Mouse (Mus musculus) forebrain, embryonic 16.5 days (tissue): ENCODE data around the gene Rasl10a. TPM values are rescaled to one million over a fixed set of nuclear protein-coding genes. Genes with fewer than 3 reads are reported as not detected.

Experiments used
- ATAC-seq: fragments of 200-750 bp; cut with Nextera tagmentation; 2 replicates; pipeline ENCODE4 v1.8.0; 2017; ENCODE audit warnings: mild to moderate bottlenecking, moderate library complexity
- H3K27ac ChIP-seq: fragments of 300-500 bp; sonication (generic); 2 replicates; pipeline ENCODE4 v1.5.1; 2014; ENCODE audit warnings: low read length, control low read depth
- H3K27me3 ChIP-seq: fragments of 300-500 bp; sonication (generic); replicated peaks from 2 replicates; pipeline ENCODE4 v1.6.1; 2014; ENCODE audit warnings: low read length; ENCODE audit not compliant: control insufficient read depth, insufficient read depth
- H3K36me3 ChIP-seq: fragments of 300-500 bp; sonication (generic); 2 replicates; pipeline ENCODE4 v1.6.1; 2014; ENCODE audit not compliant: control insufficient read depth, insufficient read depth
- H3K4me1 ChIP-seq: fragments of 300-500 bp; sonication (generic); replicated peaks from 2 replicates; pipeline ENCODE4 v1.6.1; 2014; ENCODE audit warnings: low read length; ENCODE audit not compliant: control insufficient read depth, insufficient read depth
- H3K4me2 ChIP-seq: fragments of 300-500 bp; sonication (generic); 2 replicates; pipeline ENCODE4 v1.6.1; 2014; ENCODE audit warnings: mild to moderate bottlenecking, low read length, control low read depth
- H3K4me3 ChIP-seq: fragments of 300-500 bp; sonication (generic); replicated peaks from 2 replicates; pipeline ENCODE4 v1.5.1; 2014; ENCODE audit warnings: mild to moderate bottlenecking, low read length, control low read depth
- H3K9ac ChIP-seq: fragments of 300-500 bp; sonication (generic); replicated peaks from 2 replicates; pipeline ENCODE4 v1.6.1; 2014; ENCODE audit warnings: low read depth, low read length, control low read depth
- H3K9me3 ChIP-seq: fragments of 300-500 bp; sonication (generic); 2 replicates; pipeline ENCODE4 v1.6.1; 2016; ENCODE audit warnings: low read length; ENCODE audit not compliant: control insufficient read depth
- WGBS: fragments of 180-500 bp; shearing (Covaris S2); extraction: QIAGEN DNeasy Blood & Tissue Kit; methylation state at CpG from one replicate; pipeline ENCODE4 v1.1.7; 2014; 5-methylcytosine and 5-hydroxymethylcytosine counted together
- polyA plus RNA-seq: library from polyadenylated mRNA; unstranded; fragments of >200 nt; fragmentation: Nextera tagmentation; extraction: Ambion mirVana; gene quantifications from 2 replicates; pipeline ENCODE4 v1.2.1, GENCODE M21; 2015

The Rasl10a gene
- polyA plus RNA-seq: 0.45 and 0.76 TPM in 2 replicates

- Histone ChIP-seq H3K9ac (peak within 1 kb of the TSS; percentile 60), H3K4me2 (peak within 1 kb of the TSS; percentile 87), H3K27me3 (peaks cover 55% of the 10 kb centered on the region), H3K27ac (no peak within 1 kb of the TSS), H3K9me3 (no peaks in the 10 kb centered on the region), H3K36me3 (no peaks in the 10 kb centered on the region), H3K4me3 (peak within 1 kb of the TSS; percentile 52), H3K4me1 (peaks cover 40% of the 10 kb centered on the region)
- ATAC-seq: peak; percentile 7; the same call in 1 of the 2 replicates
- WGBS: 1% methylated on average over 77 of the region's 77 CpGs
Observed at GRCm38 (mm10) chr11:5057856-5058641, at the start of gene Rasl10a. TSS of gene Rasl10a (plus strand) at chr11:5058128.

- no peaks in the 10 kb centered on the region for H3K27me3 ChIP-seq
- no peak overlapping the region for H3K4me3 ChIP-seq
- ATAC-seq: no peak
- peaks cover 12% of the 10 kb centered on the region; the same call in 1 of the 2 replicates for H3K36me3 ChIP-seq
- no peaks in the 10 kb centered on the region for H3K9me3 ChIP-seq
- no peak overlapping the region for H3K9ac ChIP-seq
- no peak overlapping the region for H3K27ac ChIP-seq
- H3K4me2 ChIP-seq: no peak overlapping the region
- WGBS: 79% methylated on average over 3 of the region's 3 CpGs
- H3K4me1 ChIP-seq: no peaks in the 10 kb centered on the region
Observed at GRCm38 (mm10) chr11:5008867-5009266, 49.1 kb upstream of the Rasl10a start.

- Histone ChIP-seq H3K9me3 (no peaks in the 10 kb centered on the region), H3K27ac (no peak overlapping the region), H3K4me2 (no peak overlapping the region), H3K27me3 (no peaks in the 10 kb centered on the region), H3K4me3 (no peak overlapping the region), H3K36me3 (peaks cover 12% of the 10 kb centered on the region; the same call in 1 of the 2 replicates), H3K4me1 (no peaks in the 10 kb centered on the region), H3K9ac (no peak overlapping the region)
- 83% methylated on average over 3 of the region's 3 CpGs for WGBS
- no peak for ATAC-seq
Observed at GRCm38 (mm10) chr11:5009354-5010074, 48.4 kb upstream of the Rasl10a start.

GRCm38 (mm10) chr11:5010205-5010604, 47.7 kb upstream of the Rasl10a start:
- H3K27ac ChIP-seq: no peak overlapping the region
- no peaks in the 10 kb centered on the region for H3K9me3 ChIP-seq
- no peaks in the 10 kb centered on the region for H3K27me3 ChIP-seq
- H3K36me3 ChIP-seq: peaks cover 15% of the 10 kb centered on the region
- H3K9ac ChIP-seq: no peak overlapping the region
- H3K4me2 ChIP-seq: no peak overlapping the region
- H3K4me1 ChIP-seq: no peaks in the 10 kb centered on the region
- H3K4me3 ChIP-seq: no peak overlapping the region
- 88% methylated on average over 1 of the region's 1 CpGs for WGBS
- ATAC-seq: no peak

- WGBS: 81% methylated on average over 1 of the region's 1 CpGs
- ATAC-seq: no peak
- no peaks in the 10 kb centered on the region for H3K27me3 ChIP-seq
Observed at GRCm38 (mm10) chr11:5011480-5011879, 46.4 kb upstream of the Rasl10a start.

GRCm38 (mm10) chr11:5012213-5012715, 45.7 kb upstream of the Rasl10a start:
- no peak overlapping the region for H3K9ac ChIP-seq
- ATAC-seq: no peak
- peaks cover 26% of the 10 kb centered on the region for H3K36me3 ChIP-seq
- no peaks in the 10 kb centered on the region for H3K4me1 ChIP-seq
- H3K4me2 ChIP-seq: no peak overlapping the region
- H3K27me3 ChIP-seq: no peaks in the 10 kb centered on the region
- no peaks in the 10 kb centered on the region for H3K9me3 ChIP-seq
- no peak overlapping the region for H3K4me3 ChIP-seq
- WGBS: 89% methylated on average over 5 of the region's 5 CpGs
- no peak overlapping the region for H3K27ac ChIP-seq

More at GRCm38 (mm10) chr11:5011480-5011879, 46.4 kb upstream of the Rasl10a start:
- Histone ChIP-seq H3K4me1 (no peaks in the 10 kb centered on the region), H3K9me3 (no peaks in the 10 kb centered on the region), H3K4me3 (no peak overlapping the region), H3K27ac (no peak overlapping the region), H3K36me3 (peaks cover 20% of the 10 kb centered on the region), H3K9ac (no peak overlapping the region), H3K4me2 (no peak overlapping the region)

GRCm38 (mm10) chr11:5015720-5016119, 42.2 kb upstream of the Rasl10a start:
- peaks cover 44% of the 10 kb centered on the region for H3K36me3 ChIP-seq
- ATAC-seq: peak; percentile 57
- H3K4me3 ChIP-seq: no peak overlapping the region
- no peak overlapping the region for H3K27ac ChIP-seq
- no peak overlapping the region for H3K9ac ChIP-seq
- no peaks in the 10 kb centered on the region for H3K27me3 ChIP-seq
- H3K4me1 ChIP-seq: no peaks in the 10 kb centered on the region
- H3K4me2 ChIP-seq: no peak overlapping the region
- WGBS: 67% methylated on average over 2 of the region's 2 CpGs
- H3K9me3 ChIP-seq: no peaks in the 10 kb centered on the region

GRCm38 (mm10) chr11:5016286-5016685, 41.6 kb upstream of the Rasl10a start:
- no peaks in the 10 kb centered on the region for H3K9me3 ChIP-seq
- H3K27me3 ChIP-seq: no peaks in the 10 kb centered on the region
- no peaks in the 10 kb centered on the region for H3K4me1 ChIP-seq
- H3K36me3 ChIP-seq: peaks cover 44% of the 10 kb centered on the region
- no peak overlapping the region for H3K27ac ChIP-seq
- H3K4me3 ChIP-seq: no peak overlapping the region
- H3K4me2 ChIP-seq: no peak overlapping the region
- WGBS: 93% methylated on average over 5 of the region's 5 CpGs
- ATAC-seq: no peak
- H3K9ac ChIP-seq: no peak overlapping the region

GRCm38 (mm10) chr11:5017506-5017905, 40.4 kb upstream of the Rasl10a start:
- H3K27me3 ChIP-seq: no peaks in the 10 kb centered on the region
- no peaks in the 10 kb centered on the region for H3K4me1 ChIP-seq
- H3K4me2 ChIP-seq: no peak overlapping the region
- 62% methylated on average over 6 of the region's 6 CpGs for WGBS
- no peak overlapping the region for H3K9ac ChIP-seq
- H3K36me3 ChIP-seq: peaks cover 44% of the 10 kb centered on the region
- H3K27ac ChIP-seq: no peak overlapping the region
- no peaks in the 10 kb centered on the region for H3K9me3 ChIP-seq
- no peak for ATAC-seq
- H3K4me3 ChIP-seq: no peak overlapping the region
